ENCODE assay signal across 27 mouse cellular contexts in the genomic region with DNA sequence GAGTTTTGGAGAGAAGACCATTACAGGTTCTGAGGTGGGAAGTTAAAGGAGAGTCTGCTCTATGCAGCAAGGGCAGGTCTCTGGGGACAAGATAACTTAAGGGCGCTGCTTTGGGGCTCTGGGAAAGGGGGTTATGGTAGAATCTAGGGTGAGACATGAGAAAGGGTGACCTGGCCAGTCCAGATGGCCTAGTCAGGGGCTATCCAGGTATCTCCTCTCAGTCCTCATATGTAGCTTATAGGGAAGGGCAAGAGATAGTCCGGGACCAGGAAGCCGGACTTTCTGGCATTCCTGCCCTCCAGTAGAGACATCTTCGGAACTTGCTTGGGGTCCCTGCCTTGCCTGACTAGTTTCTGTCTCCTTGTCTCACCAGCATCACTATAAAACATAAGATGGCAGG. TPM values are rescaled to one million over a fixed set of nuclear protein-coding genes. Genes with fewer than 3 reads are reported as not detected.
"Had no signal": no experiment of that assay in that cellular context is flagged by ENCODE, and none has a peak within 500 bp of the region (broad histone marks: within the 10 kb centered on the region; RNA-seq: fewer than 3 reads in every experiment).

No protein-coding gene starts in this region.

- H3K27me3 ChIP-seq: heart, embryonic 13.5 days; heart, embryonic 15.5 days; hindbrain, embryonic 13.5 days; intestine, embryonic 15.5 days; limb, embryonic 12.5 days; liver, embryonic 13.5 days; liver, embryonic 15.5 days had no signal

- H3K4me1 ChIP-seq: heart, embryonic 13.5 days; heart, embryonic 15.5 days; hindbrain, embryonic 13.5 days; intestine, embryonic 15.5 days; limb, embryonic 12.5 days; liver, embryonic 13.5 days; liver, embryonic 15.5 days had no signal

- H3K4me2 ChIP-seq: heart, embryonic 13.5 days; heart, embryonic 15.5 days; hindbrain, embryonic 13.5 days; intestine, embryonic 15.5 days; limb, embryonic 12.5 days; liver, embryonic 11.5 days; liver, embryonic 13.5 days; liver, embryonic 15.5 days had no signal

- DNase-seq: gastrocnemius, adult 2 months; gastrocnemius, postnatal 10 days; gastrocnemius, postnatal 25 days; heart, adult 2 months; heart, postnatal 14 days; heart, postnatal 4 days; kidney, adult 18-20 months; kidney, adult 8-10 months; kidney, postnatal 10 days; kidney, postnatal 25 days; kidney, postnatal 4 days; liver; liver, embryonic 13.5 days had no signal

- H3K9ac ChIP-seq: heart, embryonic 13.5 days; heart, embryonic 15.5 days; hindbrain, embryonic 13.5 days; intestine, embryonic 15.5 days; limb, embryonic 12.5 days; liver, embryonic 13.5 days; liver, embryonic 15.5 days had no signal

- H3K4me3 ChIP-seq: gastrocnemius, adult 2 months; heart, adult 2 months; heart, embryonic 13.5 days; heart, embryonic 15.5 days; hindbrain, embryonic 10.5 days; hindbrain, embryonic 13.5 days; intestine, embryonic 15.5 days; layer of hippocampus, adult 2 months; left cerebral cortex, adult 2 months; limb, embryonic 12.5 days; liver, embryonic 13.5 days; liver, embryonic 15.5 days had no signal

- H3K27ac ChIP-seq: gastrocnemius, adult 2 months; heart, adult 2 months; heart, embryonic 13.5 days; heart, embryonic 15.5 days; hindbrain, embryonic 10.5 days; hindbrain, embryonic 13.5 days; intestine, embryonic 15.5 days; layer of hippocampus, adult 2 months; left cerebral cortex, adult 2 months; limb, embryonic 12.5 days; liver, embryonic 13.5 days; liver, embryonic 15.5 days had no signal

- H3K36me3 ChIP-seq: heart, embryonic 13.5 days; heart, embryonic 15.5 days; hindbrain, embryonic 10.5 days; hindbrain, embryonic 13.5 days; intestine, embryonic 15.5 days; limb, embryonic 12.5 days; liver, embryonic 13.5 days; liver, embryonic 15.5 days had no signal

- ATAC-seq: hindbrain, embryonic 16.5 days; inflammation-experienced regulatory T-cells, adult 6 months; intestine, embryonic 15.5 days; intestine, postnatal 0 days had no signal

- H3K9me3 ChIP-seq: heart, embryonic 13.5 days; heart, embryonic 15.5 days; hindbrain, embryonic 10.5 days; hindbrain, embryonic 13.5 days; intestine, embryonic 15.5 days; liver, embryonic 13.5 days; liver, embryonic 15.5 days had no signal

RNA-seq across cellular contexts. Expression of gene Zfp37, which starts 20.9 kb away (rescaled TPM):
- total RNA-seq: granulocyte monocyte progenitor cell, adult 5-6 weeks had no signal
- polyA plus RNA-seq: inflammation-experienced regulatory T-cells, adult 6 months had no signal
